Mouse (Mus musculus) liver, embryonic 12.5 days (tissue): ENCODE data around the gene Prph. TPM values are rescaled to one million over a fixed set of nuclear protein-coding genes. Genes with fewer than 3 reads are reported as not detected.

Experiments
- ATAC-seq: fragments of 200-750 bp; cut with Nextera tagmentation; 2 replicates; pipeline ENCODE4 v1.8.0; 2017; ENCODE audit warnings: moderate number of reproducible peaks, mild to moderate bottlenecking, moderate library complexity
- H3K27ac ChIP-seq: fragments of 300-500 bp; sonication (generic); 2 replicates; pipeline ENCODE4 v1.5.1; 2016; ENCODE audit warnings: mild to moderate bottlenecking
- H3K27me3 ChIP-seq: fragments of 300-500 bp; sonication (generic); replicated peaks from 2 replicates; pipeline ENCODE4 v1.6.1; 2016; ENCODE audit warnings: mild to moderate bottlenecking, moderate library complexity
- H3K36me3 ChIP-seq: fragments of 300-500 bp; sonication (generic); 2 replicates; pipeline ENCODE4 v1.6.1; 2016; ENCODE audit warnings: mild to moderate bottlenecking, moderate library complexity
- H3K4me1 ChIP-seq: fragments of 300-500 bp; sonication (generic); 2 replicates; pipeline ENCODE4 v1.6.1; 2016
- H3K4me2 ChIP-seq: fragments of 300-500 bp; sonication (generic); 2 replicates; pipeline ENCODE4 v1.6.1; 2016; ENCODE audit warnings: mild to moderate bottlenecking, moderate library complexity
- H3K4me3 ChIP-seq: fragments of 300-500 bp; sonication (generic); 2 replicates; pipeline ENCODE4 v1.5.1; 2016; ENCODE audit warnings: mild to moderate bottlenecking, moderate library complexity
- H3K9ac ChIP-seq: fragments of 300-500 bp; sonication (generic); 2 replicates; pipeline ENCODE4 v1.6.1; 2016; ENCODE audit warnings: mild to moderate bottlenecking, moderate library complexity
- H3K9me3 ChIP-seq: fragments of 300-500 bp; sonication (generic); replicated peaks from 2 replicates; pipeline ENCODE4 v1.6.1; 2016; ENCODE audit warnings: mild to moderate bottlenecking, moderate library complexity
- WGBS: fragments of 180-500 bp; shearing (Covaris S2); methylation state at CpG from one replicate; pipeline ENCODE4 v1.1.7; 2016; ENCODE audit not compliant: insufficient replicate concordance; 5-methylcytosine and 5-hydroxymethylcytosine counted together
- microRNA-seq: library from miRNA; unstranded; fragments of <30 nt; microRNA quantifications from one replicate; pipeline ENCODE4, GENCODE M21; 2017
- polyA plus RNA-seq: library from polyadenylated mRNA; unstranded; fragments of >200 nt; fragmentation: Nextera tagmentation; extraction: Ambion mirVana; gene quantifications from 2 replicates; pipeline ENCODE4 v1.2.1, GENCODE M21; 2016

Gene Prph
- polyA plus RNA-seq, 1 experiment from 2014 or later = 0.89 TPM

DNA sequence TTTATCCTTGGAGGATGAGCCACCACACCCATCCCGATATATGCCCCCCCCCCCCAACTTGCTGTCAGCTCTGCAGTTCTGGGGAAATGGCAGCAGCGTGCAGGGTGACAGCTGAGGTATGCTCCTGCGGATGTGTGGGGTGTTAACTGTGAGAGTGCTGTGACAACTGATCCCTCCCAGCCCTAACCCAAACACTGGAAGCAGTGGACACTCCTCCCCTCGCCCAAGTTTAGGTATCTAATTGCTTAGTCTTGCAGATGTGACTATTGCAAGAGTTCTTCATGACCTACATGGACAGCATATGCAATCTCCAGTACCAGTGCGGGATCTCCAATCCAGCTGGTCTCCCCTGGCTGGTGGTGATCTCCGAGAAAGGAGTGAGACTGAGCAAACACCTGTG lies 40.4 kb downstream of the Prph start:
- no peak for ATAC-seq
- Histone ChIP-seq H3K27me3 (peaks cover 100% of the 10 kb centered on the region), H3K9ac (no peak overlapping the region), H3K4me2 (no peak overlapping the region), H3K27ac (no peak overlapping the region), H3K36me3 (no peaks in the 10 kb centered on the region), H3K4me3 (no peak overlapping the region), H3K4me1 (peaks cover 36% of the 10 kb centered on the region), H3K9me3 (no peaks in the 10 kb centered on the region)
- WGBS = 12% methylated on average over 6 of the region's 6 CpGs

DNA sequence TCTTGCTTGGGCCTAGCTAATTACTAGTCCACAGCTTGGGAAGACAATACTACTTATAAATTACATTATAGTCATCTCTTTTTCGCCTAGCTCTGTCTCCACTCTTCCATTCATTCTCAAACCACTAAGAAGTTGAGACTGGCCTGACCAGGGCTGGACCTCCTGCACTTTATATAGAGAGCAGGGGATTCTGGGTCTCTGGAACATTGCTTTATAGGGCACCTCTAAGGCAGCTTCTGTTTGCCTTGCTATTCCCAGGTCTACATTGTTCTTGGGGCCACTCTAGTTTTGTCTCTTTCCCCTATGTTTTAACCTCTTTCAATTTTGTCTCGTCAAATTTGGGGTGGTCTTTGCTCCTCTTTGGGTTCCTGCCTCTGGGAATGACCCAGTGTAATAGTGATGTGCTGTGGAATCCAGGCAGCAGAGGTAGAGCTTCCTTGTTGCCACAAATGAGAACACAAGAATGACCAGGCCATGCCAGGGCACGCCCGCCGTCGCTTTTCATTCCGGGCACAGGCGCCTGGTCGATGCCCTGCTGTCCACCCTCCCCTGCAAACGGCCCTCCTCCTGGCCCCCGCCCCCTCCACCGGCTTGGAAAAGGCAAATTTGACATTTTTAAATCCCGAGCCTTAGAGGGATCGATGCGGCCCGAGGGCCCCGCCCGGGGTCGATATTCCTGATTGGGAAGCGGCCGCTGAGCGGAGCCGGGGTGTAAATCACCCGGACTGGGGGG lies 41.3 kb downstream of the Prph start:
- Histone ChIP-seq H3K4me3 (peak overlapping the region; percentile 37), H3K27ac (no peak overlapping the region), H3K9ac (no peak overlapping the region), H3K4me2 (peak overlapping the region; percentile 66), H3K4me1 (peaks cover 36% of the 10 kb centered on the region), H3K36me3 (no peaks in the 10 kb centered on the region), H3K27me3 (peaks cover 100% of the 10 kb centered on the region), H3K9me3 (no peaks in the 10 kb centered on the region)
- WGBS = 8% methylated on average over 24 of the region's 24 CpGs
- no peak for ATAC-seq

DNA sequence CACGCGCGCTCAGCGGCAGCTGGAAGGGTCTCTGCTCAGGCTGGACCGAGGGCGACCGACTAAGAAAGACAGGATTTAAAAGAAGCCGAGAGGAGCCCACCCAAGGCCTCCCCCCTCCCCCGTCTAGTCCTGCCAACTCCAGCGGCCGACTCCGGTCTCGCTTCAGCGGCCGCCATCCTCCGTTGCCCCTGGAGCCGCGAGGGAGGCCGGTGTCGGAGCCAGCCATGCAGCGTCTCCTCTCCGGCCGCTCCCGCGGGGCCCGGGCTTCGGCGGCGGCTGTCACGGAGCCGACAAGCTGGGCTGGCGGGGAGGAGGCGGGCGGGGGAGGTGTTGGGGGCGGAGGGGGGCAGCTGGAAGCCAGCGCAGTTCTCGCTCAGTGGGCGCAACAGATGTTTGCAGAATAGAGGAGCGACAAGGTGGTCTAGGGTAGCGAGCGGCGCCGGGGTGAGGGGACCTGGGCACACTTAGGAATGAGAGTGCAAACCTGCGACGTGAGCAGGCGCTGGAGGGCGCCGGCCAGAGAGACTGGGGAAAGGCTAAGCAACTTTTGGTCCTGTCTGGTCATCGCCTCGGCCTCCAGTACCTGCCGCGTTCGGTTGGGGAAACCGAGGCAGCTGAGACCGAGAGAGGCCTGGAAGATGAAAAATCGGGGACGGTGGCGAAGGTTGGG lies 42.0 kb downstream of the Prph start:
- Histone ChIP-seq H3K4me1 (peaks cover 36% of the 10 kb centered on the region), H3K9ac (no peak overlapping the region), H3K4me2 (peak overlapping the region; percentile 66), H3K9me3 (no peaks in the 10 kb centered on the region), H3K27ac (no peak overlapping the region), H3K36me3 (no peaks in the 10 kb centered on the region), H3K27me3 (peaks cover 98% of the 10 kb centered on the region), H3K4me3 (peak overlapping the region; percentile 37)
- WGBS = under 1% methylated on average over 57 of the region's 58 CpGs
- ATAC-seq = no peak

DNA sequence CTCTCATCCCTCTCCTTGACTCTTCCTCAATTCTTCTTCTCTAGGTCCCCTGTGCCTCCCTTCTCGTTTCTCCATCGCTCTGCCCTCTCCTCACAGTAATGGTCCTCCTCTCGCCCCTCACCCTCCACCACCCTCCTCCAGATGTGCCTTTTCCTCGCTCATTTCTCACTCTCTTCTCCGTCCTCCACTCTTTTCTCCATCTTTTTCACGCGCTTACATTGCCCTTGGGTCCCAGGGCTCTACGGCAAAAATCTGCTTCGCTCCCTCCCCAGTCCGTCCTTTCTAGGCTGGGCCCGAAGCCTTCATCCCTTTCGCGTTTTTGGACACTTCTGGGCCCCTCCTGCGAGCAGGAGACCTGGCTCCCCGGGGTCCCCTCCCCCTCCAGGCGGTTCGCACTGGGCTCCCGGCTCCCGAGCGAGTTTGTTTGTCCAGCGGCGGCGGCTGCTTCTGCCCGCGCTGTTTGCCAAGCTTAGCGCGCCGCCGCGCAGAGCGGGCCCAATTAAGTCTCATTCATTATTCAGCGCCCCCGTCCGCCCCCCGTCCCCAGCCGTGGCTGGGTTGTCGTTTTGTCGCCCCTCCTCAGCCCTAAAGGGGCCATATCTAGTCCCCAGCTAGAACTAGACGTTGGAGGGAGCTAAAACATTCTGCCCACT lies 43.0 kb downstream of the Prph start:
- Histone ChIP-seq H3K4me2 (peak overlapping the region; percentile 66), H3K4me3 (peak overlapping the region; percentile 37), H3K9ac (no peak overlapping the region), H3K9me3 (no peaks in the 10 kb centered on the region), H3K4me1 (peaks cover 36% of the 10 kb centered on the region), H3K36me3 (no peaks in the 10 kb centered on the region), H3K27me3 (peaks cover 88% of the 10 kb centered on the region), H3K27ac (no peak overlapping the region)
- 1% methylated on average over 39 of the region's 39 CpGs for WGBS
- no peak for ATAC-seq

DNA sequence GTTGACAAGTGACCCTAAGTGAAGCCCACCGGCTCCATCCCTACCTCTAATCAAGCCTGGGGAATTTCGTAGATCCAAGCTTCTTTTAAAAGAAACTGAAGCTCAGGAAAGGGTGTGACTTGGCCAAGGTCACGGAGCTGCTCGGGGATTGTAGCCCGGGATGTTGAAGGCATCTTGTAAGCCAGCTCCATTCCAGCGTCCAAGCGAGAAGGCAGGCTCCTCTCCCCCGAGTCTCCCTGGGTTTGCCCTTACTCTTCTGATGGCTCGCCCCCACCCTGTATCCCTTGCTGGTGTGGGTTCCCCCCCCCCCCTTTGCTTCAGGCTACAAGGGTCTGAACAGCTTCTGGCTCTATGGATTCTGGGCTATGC lies 43.5 kb downstream of the Prph start:
- H3K9ac ChIP-seq = no peak overlapping the region
- H3K4me2 ChIP-seq = peak overlapping the region; percentile 66
- H3K27me3 ChIP-seq = peaks cover 83% of the 10 kb centered on the region
- no peaks in the 10 kb centered on the region for H3K36me3 ChIP-seq
- peak overlapping the region; percentile 37 for H3K4me3 ChIP-seq
- 3% methylated on average over 9 of the region's 9 CpGs for WGBS
- 0 out of 2 replicates have a peak, but pooled peaks have one; percentile 11 for ATAC-seq
- no peaks in the 10 kb centered on the region for H3K9me3 ChIP-seq
- peaks cover 34% of the 10 kb centered on the region for H3K4me1 ChIP-seq
- H3K27ac ChIP-seq = no peak overlapping the region

DNA sequence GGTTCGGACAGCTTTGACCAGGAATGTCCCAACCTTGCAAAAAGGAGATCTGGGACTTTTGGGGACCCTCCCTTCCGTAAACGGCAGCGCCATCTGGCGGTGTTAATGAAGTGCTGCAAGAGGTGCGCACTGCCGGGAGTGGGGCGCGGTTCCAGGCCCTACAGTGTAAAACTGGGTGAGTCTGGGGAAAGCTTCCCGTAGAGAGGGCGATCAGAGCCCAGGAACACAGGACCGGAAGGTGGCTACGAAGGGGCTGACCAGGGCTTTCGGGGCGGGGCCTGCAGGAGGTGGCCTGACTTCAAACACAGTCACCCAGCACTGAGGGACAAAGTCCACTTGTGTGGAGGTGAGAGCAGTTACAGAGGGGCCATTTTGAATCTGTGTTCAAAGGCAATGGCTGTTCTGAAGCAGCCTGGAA lies 44.2 kb downstream of the Prph start:
- peaks cover 76% of the 10 kb centered on the region for H3K27me3 ChIP-seq
- 3% methylated on average over 15 of the region's 15 CpGs for whole genome bisulfite sequencing
- peak overlapping the region; percentile 62 for H3K27ac ChIP-seq
- H3K9me3 ChIP-seq = no peaks in the 10 kb centered on the region
- peaks cover 29% of the 10 kb centered on the region for H3K4me1 ChIP-seq
- no peaks in the 10 kb centered on the region for H3K36me3 ChIP-seq
- peak overlapping the region; percentile 38 for H3K4me3 ChIP-seq
- peak; percentile 78 for ATAC-seq
- H3K4me2 ChIP-seq = peak overlapping the region; percentile 66
- peak overlapping the region; percentile 48; the same call in 1 of the 2 replicates for H3K9ac ChIP-seq

DNA sequence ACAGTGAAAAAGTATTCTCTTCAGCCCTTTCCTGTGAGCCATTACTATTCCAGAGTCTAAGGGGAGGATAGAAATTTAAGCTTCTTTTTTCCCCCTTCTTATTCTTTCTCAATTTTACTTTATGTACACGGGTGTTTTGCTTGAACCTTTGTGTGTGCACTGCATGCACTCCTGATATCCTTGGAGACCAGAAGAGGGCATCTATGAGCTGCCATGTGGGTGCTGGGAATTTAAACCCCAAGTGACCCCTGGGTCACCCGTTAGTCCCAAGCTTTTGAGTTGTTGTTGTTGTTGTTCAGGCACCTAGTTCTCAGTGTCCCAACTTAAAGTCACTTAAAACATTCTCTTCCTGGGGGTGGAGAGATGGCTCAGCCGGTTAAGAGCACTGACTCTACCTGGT lies 45.0 kb downstream of the Prph start:
- H3K27ac ChIP-seq = no peak overlapping the region; the same call in 1 of the 2 replicates
- H3K4me2 ChIP-seq = peak overlapping the region; percentile 66
- 32% methylated on average over 3 of the region's 3 CpGs for WGBS
- H3K9ac ChIP-seq = 0 out of 2 replicates have a peak overlapping the region, but pooled peaks have one; percentile 48
- peaks cover 68% of the 10 kb centered on the region for H3K27me3 ChIP-seq
- no peaks in the 10 kb centered on the region for H3K9me3 ChIP-seq
- no peak for ATAC-seq
- peaks cover 25% of the 10 kb centered on the region for H3K4me1 ChIP-seq
- H3K4me3 ChIP-seq = peak overlapping the region; percentile 38
- no peaks in the 10 kb centered on the region for H3K36me3 ChIP-seq

DNA sequence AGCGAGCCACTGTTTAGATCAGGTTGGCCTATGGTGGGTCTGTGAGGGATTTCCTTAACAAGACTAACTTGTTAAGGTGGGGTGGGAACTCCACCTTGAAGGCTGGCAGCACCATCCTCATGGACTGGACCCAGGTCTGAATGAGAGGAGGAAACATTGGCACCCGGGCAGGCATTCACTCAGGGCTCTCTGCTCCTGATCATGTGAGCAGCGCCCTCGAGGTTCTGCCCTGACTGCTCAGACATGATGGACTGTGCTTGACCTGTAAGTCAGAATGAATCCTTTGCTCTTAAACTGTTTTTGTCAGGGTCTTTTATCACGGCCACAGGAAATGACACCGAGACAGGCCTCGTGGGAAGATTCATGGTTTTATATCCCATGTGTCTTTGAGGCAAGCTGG lies 50.3 kb downstream of the Prph start:
- no peaks in the 10 kb centered on the region for H3K9me3 ChIP-seq
- H3K27ac ChIP-seq = no peak overlapping the region
- peaks cover 8% of the 10 kb centered on the region; the same call in 1 of the 2 replicates for H3K36me3 ChIP-seq
- no peak overlapping the region for H3K4me2 ChIP-seq
- H3K4me1 ChIP-seq = 0 out of 2 replicates have a peak, but pooled peaks cover 3% of the 10 kb centered on the region
- no peak for ATAC-seq
- no peak overlapping the region for H3K9ac ChIP-seq
- WGBS = 38% methylated on average over 7 of the region's 7 CpGs
- H3K4me3 ChIP-seq = no peak overlapping the region
- H3K27me3 ChIP-seq = peaks cover 19% of the 10 kb centered on the region

DNA sequence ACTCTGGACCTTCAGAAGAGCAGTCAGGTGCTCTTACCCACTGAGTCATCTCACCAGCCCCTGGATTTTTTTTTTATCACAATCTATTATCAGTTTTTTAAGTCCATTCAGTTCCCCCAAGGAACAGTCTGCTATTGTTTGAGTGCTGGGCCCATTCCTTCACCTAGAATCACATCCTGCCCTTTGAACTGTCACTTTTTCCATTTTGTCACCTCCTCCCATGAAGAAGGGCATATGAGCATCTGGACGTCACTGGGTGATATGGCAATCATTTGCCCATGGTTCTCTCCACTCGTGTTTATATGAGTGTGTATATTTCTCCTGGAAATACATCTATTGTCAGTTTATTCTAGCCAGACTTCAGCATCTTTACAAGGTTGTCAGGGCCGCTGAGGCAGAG lies 52.9 kb downstream of the Prph start:
- Histone ChIP-seq H3K9me3 (no peaks in the 10 kb centered on the region), H3K4me1 (peaks cover 12% of the 10 kb centered on the region; the same call in 1 of the 2 replicates), H3K27me3 (0 out of 2 replicates have a peak, but pooled peaks cover 6% of the 10 kb centered on the region), H3K9ac (no peak overlapping the region), H3K27ac (no peak overlapping the region), H3K36me3 (peaks cover 8% of the 10 kb centered on the region; the same call in 1 of the 2 replicates), H3K4me2 (no peak overlapping the region), H3K4me3 (no peak overlapping the region)
- WGBS = 65% methylated on average over 3 of the region's 3 CpGs
- no peak for ATAC-seq

Small RNA genes within 50 kb of the gene (microRNA-seq; reads per million reads assigned to microRNA genes)
- gene Mir6960 = 1.1 reads per million

Other genes with a start within 250 kb of the Prph start
- not detected in 2 replicates for gene Ddn, start 245.7 kb upstream of the Prph start, polyA plus RNA-seq
- gene Prkag1, start 223.7 kb upstream of the Prph start, polyA plus RNA-seq = 114 TPM in 2 replicates
- gene Kmt2d, start 184.0 kb upstream of the Prph start, polyA plus RNA-seq = 7.0 TPM in 2 replicates
- gene Rhebl1, start 160.6 kb upstream of the Prph start, polyA plus RNA-seq = 4.9 TPM in 2 replicates
- 0.25 and 0.32 TPM in 2 replicates for gene Dhh, start 156.6 kb upstream of the Prph start, polyA plus RNA-seq
- 4.4 and 4.6 TPM in 2 replicates for gene Lmbr1l, start 136.9 kb upstream of the Prph start, polyA plus RNA-seq
- 1,333 and 1,388 TPM in 2 replicates for gene Tuba1b, start 120.6 kb upstream of the Prph start, polyA plus RNA-seq
- not detected in 2 replicates for gene Gm49450, start 101.6 kb upstream of the Prph start, polyA plus RNA-seq
- gene Tuba1a, start 101.5 kb upstream of the Prph start, polyA plus RNA-seq = 180 and 181 TPM in 2 replicates
- gene Tuba1c, start 25.3 kb upstream of the Prph start, polyA plus RNA-seq = 242 and 244 TPM in 2 replicates
- gene Troap, start 19.4 kb downstream of the Prph start, polyA plus RNA-seq = 22.1 and 23.6 TPM in 2 replicates
- 0.13 TPM in 1 of 2 replicates, not detected in the other for gene C1ql4, start 32.6 kb downstream of the Prph start, polyA plus RNA-seq
- 14.4 and 16.9 TPM in 2 replicates for gene Dnajc22, start 38.0 kb downstream of the Prph start, polyA plus RNA-seq
- gene Spats2, start 70.7 kb downstream of the Prph start, polyA plus RNA-seq = 23.6 and 23.8 TPM in 2 replicates
- 0.10 TPM in 1 of 2 replicates, not detected in the other for gene Kcnh3, start 169.7 kb downstream of the Prph start, polyA plus RNA-seq
- gene Mcrs1, start 196.8 kb downstream of the Prph start, polyA plus RNA-seq = 71.8 and 77.0 TPM in 2 replicates
- 13.8 and 15.5 TPM in 2 replicates for gene Prpf40b, start 239.9 kb downstream of the Prph start, polyA plus RNA-seq
- 0.06 TPM in 2 replicates for gene Fam186b, start 240.7 kb downstream of the Prph start, polyA plus RNA-seq